Mouse (Mus musculus): Measurements from ENCODE around the gene Adgra1.

GRCm38 (mm10) chr7:139863076-139863475 is 29.1 kb downstream of the Adgra1 start:
- TF ChIP-seq CTCF (IDR thresholded peaks at IDR 0.05; ENCODE audit: extremely low read depth, insufficient read depth, insufficient read length, insufficient replicate concordance) (no peak), POLR2A (IDR thresholded peaks at IDR 0.05; ENCODE audit: low read depth, low read length) (no peak)
